Mouse (Mus musculus) kidney, adult 11 months (tissue): ENCODE measurements around the gene Afmid.

Experiments
- DNase-seq: peaks from one replicate; pipeline ENCODE4 v3.0.0; 2022

Gene Afmid

GRCm38 (mm10) chr11:117888168-117888852 is 62.6 kb downstream of the Afmid start:
- DNase-seq: no peak

DNA sequence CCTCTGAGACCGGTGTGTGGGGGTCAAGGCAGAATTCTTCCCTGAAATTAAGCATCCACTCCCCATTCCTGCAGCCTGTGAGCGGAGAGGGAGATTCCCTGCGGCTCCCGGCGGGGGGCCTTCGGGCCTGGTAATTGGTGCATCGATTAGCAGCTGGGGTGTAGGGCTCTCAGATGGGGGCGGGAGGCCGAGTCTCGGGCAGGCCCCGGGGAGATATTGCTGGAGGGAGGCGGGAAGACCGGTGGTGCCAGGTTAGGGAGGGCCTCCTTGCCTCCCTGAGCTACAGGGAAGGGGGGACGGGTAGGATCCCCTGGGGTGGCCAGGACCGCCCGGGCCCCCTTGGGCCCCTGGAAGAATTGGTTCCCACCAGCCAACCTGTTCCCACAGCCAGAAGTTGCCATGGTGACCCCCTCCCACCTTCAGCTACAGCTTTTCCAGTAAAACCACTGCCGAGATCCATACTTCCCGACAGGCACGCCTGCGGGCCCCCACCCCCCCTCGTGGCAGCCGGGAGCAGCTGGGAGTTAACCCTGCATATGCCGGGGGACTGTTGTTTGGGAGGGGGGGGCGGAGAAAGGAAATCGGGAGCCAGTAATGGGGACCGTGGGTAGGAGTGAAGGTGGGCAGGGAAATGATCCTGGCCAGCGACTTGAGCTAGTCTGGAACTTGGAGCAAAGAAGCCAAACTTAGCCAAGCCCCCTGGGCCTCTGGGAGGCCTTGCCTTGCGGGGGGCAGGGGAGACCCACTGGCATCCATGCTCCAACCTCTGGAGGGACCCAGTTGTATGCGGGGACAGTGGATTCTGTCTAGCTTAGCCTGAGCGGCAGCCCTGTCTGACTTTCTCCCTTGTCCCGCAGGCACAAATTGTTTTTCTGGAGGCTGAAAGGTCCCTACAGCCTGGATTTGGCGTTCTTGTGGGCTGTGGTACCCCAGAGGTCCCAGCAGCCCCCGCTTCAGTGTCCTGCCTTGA is 63.4 kb downstream of the Afmid start:
- no peak for DNase-seq
